Mouse (Mus musculus) MEL-GATA-1-ER (cell line): Measurements from ENCODE around the gene Sugp2.

Experiments used
- DNase-seq: peaks from one replicate; pipeline ENCODE4 v3.0.0-alpha.2; 2012; ENCODE audit warnings: low read depth; ENCODE audit errors: extremely low read depth

Sugp2 gene

GRCm38 (mm10) chr8:70220236-70220840, 13.7 kb upstream of the Sugp2 start:
- DNase-seq = no peak

DNA sequence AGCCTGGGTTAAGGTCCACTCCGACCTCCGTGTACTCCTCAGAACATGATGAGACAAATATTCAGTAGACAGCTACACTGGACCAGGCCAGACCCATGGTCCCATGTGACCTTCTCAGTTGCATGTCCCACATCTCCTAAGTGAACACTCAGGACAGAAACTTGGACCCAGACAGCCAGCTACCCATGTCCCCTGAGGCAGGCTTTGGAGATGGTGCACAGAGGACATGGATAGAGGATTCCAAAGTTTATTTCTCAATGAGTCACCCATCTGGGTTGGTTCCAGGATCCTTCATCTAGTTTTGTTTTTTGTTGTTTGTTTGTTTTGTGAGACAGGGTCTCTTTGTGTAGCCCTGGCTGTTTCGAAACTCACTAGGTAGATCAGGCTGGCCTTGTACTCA, 13.1 kb upstream of the Sugp2 start:
- DNase-seq = no peak

GRCm38 (mm10) chr8:70222041-70222440, 12.0 kb upstream of the Sugp2 start:
- DNase-seq = no peak

DNA sequence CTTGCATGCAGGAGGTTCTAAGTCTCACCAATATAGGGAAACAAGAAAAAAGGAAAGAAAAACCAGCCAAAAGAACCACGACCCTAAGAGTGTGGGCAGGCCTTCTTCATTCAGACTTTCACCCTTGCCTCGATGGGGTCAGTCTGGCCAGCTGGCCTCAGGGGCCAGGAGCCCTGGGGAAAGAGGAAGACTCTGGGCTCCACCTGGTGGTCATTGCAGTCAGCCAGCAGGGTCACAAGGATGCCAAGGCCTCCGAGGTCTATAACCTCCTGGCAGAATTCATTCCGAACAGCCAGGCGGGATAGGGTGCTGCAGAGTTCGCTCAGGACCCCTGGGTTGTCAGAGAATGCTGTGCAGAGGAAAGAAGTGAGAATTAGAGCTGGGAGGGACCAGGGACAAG, 10.7 kb upstream of the Sugp2 start:
- no peak for DNase-seq

DNA sequence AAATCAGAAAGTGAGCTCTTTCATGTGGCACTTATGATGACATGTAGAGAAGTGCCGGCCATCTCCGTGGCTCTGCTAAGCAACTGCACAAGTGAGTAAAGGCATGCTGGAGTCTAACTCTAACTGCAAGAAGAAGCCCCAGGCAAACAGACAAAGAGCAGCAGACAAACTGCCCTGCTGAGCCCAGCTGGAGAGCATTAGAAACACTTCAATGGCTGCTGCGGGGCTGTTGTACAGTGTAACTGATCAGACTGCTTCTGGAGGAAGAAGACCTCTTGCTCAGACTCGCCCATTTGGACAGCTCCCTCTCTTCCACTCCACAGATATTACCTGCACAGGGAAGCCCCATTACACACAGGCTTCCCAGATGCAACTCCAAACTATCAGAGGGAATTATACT, 6.0 kb upstream of the Sugp2 start:
- no peak for DNase-seq

DNA sequence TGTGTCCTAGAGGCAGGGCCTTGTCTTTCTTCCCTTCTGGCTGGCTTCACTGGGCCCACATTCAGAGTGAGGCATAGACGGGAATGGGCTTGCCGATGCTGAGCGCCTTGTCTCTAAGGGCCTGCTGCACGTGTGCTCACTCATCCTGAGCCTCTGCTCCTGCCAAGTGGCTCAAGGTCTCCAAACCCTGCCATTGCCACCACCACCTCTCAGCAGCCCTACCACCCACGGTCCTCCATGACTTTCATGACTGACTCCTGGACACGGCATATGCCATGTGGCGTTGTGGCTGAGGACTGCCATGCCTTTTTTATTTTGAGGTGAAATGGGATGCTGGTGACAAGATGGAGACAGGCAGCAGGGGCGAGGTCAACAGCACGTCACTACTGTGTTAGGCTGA, 3.2 kb upstream of the Sugp2 start:
- no peak for DNase-seq

GRCm38 (mm10) chr8:70233606-70234005, 420 bp upstream of the Sugp2 start:
- DNase-seq = no peak

DNA sequence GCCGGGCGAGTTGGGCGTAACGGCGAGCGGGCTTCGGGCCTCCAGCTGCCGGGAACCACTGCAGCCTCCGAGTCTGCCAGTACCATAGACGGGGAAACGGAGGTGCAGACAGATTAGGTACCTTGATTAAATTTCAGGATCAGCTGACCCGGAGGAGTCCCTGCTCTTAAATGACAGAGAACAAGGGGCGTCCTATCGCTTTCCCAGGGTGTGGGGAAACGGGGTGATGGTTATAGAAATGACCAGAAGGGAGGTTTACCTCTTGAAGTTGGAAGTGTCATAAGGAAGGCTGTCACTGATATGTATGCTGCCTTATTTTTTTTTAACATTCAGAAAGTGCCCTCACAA, 729 bp downstream of the Sugp2 start:
- DNase-seq = no peak

DNA sequence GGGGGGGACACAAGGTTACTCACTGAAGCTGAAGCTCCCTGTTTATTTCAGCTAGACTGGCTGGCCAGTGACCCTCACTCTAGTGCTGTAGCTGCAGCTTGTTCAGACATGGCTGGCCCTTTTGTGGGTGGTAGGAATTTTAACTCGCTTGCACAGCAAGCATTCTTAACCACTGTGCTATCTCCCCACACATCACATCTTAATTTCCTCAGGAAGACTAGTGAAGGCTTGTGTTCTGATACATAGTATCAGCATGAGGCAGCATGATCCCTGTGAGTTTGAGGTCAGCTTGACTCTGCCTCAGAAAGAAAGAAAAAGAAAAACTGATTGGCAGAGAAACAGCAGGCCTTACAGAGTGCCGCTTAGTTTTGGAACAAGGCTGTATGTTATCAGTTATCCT, 3.8 kb downstream of the Sugp2 start:
- peak; percentile 71 for DNase-seq

GRCm38 (mm10) chr8:70240642-70241041, 6.6 kb downstream of the Sugp2 start:
- DNase-seq = no peak

GRCm38 (mm10) chr8:70246622-70247021, 12.6 kb downstream of the Sugp2 start:
- DNase-seq = no peak

DNA sequence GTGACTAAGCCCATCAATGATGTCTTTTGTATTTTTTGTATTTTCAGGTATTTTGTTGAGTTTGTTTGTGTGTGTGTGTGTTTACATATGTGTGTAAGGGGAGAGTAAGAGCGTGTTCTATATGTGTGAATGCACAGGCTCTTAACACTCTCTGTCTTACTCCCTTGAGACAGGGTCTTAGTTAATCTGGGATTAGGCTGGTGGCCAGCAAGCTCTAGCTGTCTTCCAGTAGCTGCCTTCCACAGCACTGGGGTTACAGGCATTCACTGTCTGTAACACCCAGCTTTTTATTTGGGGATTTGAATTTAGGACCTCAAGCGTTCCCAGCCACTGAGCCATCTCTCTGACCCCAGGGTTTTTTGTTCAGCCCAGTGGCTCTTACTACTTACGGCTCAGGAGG, 13.8 kb downstream of the Sugp2 start:
- DNase-seq = no peak

- DNase-seq = no peak
Measured at GRCm38 (mm10) chr8:70254628-70255027, 20.6 kb downstream of the Sugp2 start.

DNA sequence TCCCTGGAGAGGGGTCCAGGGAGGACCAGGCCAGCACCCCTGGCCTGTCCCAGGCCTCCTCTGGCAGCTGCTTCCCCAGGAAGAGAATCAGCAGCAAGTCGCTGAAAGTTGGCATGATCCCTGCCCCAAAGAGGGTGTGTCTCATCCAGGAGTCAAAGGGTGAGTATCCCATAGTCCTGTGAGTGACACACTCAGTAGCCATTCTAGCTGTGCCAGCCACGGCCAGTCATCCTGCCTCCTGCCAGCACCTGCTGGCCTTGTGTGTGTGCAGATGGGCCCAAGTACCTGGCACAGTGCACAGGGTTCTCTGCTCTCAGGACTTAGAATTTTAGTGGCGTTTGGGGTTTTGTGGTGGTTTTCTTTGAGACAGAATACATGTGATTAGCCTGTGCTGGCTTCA, 23.4 kb downstream of the Sugp2 start:
- DNase-seq = no peak

GRCm38 (mm10) chr8:70258600-70258999, 24.6 kb downstream of the Sugp2 start:
- DNase-seq = no peak

GRCm38 (mm10) chr8:70259043-70259442, 25.0 kb downstream of the Sugp2 start:
- DNase-seq = no peak

DNA sequence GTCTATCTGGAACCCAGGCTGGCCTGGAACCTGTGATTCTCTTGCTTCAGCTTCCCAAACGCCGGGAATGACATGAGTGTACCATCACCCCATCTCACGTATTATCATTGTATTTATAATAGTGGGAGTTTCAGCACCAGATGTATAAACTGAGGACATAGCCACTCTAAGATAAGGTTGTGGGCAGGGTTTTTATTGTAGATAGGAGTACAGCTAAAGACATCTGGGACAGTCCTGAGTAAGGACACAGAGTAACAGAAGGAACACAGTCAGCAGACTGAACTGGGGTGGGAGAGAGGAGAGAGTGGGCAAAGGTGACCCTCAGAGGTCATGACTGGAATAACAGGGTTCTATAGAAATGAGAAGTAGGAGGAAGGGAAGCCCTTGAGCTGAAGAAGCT, 33.6 kb downstream of the Sugp2 start:
- no peak for DNase-seq

DNA sequence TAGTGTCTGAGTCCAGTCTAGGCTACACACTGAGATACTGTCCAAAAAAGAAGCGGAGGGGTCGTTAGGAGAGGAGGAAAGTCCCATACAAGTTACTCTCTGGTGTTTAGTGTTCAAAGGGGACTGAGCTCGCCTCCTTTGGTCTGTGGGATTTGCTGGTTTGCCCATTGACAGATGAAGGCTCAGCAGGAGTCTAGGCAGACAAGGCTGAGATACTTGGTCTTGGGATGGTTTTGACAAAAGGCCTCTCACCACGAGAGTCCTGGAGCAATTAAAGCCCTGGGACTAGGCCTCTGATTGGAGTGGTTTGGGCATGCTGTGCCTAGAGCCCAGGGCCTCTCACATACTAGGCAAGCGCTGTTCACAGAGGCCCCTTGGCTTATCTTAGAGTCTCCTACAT, 34.3 kb downstream of the Sugp2 start:
- DNase-seq = no peak

GRCm38 (mm10) chr8:70268799-70269565, 35.0 kb downstream of the Sugp2 start:
- no peak for DNase-seq

GRCm38 (mm10) chr8:70272949-70273348, 38.9 kb downstream of the Sugp2 start:
- no peak for DNase-seq

GRCm38 (mm10) chr8:70274350-70274749, 40.3 kb downstream of the Sugp2 start:
- no peak for DNase-seq

DNA sequence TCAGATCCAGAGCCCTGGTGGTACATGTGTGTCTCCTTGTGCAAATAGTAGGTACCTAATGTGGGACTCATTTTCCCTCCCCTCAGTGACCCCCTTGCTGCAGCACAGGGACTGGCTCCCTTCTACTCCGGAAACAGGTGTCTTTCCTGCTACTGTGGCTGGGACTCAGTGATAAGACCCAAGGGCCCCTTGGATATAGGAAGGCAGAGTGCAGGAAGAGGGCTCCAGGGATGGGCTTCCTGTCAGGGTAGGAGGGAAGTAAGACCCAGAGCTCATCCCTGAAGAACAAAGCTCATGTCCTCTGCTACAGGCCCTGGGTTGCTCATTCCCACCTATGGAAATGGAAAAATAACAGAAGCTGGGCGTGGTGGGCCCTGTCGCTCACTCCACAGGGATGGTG, 42.5 kb downstream of the Sugp2 start:
- DNase-seq = peak; percentile 70

DNA sequence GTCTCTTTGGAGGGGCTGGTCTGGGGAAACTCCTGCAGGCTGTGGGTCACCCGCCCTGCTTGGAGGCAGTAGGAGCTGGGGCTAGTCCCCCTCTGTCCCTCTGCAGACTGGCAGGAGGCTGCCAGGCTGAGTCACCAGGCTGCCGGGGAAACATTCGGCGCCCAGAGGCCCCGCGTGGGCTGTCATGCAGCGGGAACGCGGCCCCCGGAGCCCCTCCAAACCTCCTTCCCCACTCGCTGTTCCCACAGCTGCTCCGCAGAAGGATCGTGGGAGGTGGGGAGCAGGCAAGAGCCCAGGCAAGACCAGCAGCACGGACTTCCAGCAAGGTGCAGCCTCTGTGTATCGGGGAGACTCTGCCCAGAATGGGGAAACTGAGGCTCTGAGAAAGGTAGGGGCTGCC, 44.1 kb downstream of the Sugp2 start:
- DNase-seq = no peak
